Mouse (Mus musculus): Measurements from ENCODE around the gene Tacc2. TPM values are rescaled to one million over a fixed set of nuclear protein-coding genes. Genes with fewer than 3 reads are reported as not detected.

Tacc2 gene
- total RNA-seq, 1 experiment from 2014 or later: 27.4 TPM

GRCm38 (mm10) chr7:130726724-130727422 lies 149.6 kb downstream of the Tacc2 start:
- DNase-seq: peak; percentile 31

- DNase-seq: no peak
Observed at GRCm38 (mm10) chr7:130727560-130727959, 150.3 kb downstream of the Tacc2 start.

- DNase-seq: no peak
Observed at GRCm38 (mm10) chr7:130731792-130732191, 154.6 kb downstream of the Tacc2 start.

GRCm38 (mm10) chr7:130732908-130733307 lies 155.7 kb downstream of the Tacc2 start:
- DNase-seq: no peak

GRCm38 (mm10) chr7:130733423-130733822 lies 156.2 kb downstream of the Tacc2 start:
- DNase-seq: no peak

GRCm38 (mm10) chr7:130734195-130734787 lies 157.1 kb downstream of the Tacc2 start:
- DNase-seq: no peak

GRCm38 (mm10) chr7:130741099-130741498 lies 163.9 kb downstream of the Tacc2 start:
- DNase-seq: no peak

GRCm38 (mm10) chr7:130743239-130744025 lies 166.2 kb downstream of the Tacc2 start:
- DNase-seq: no peak

GRCm38 (mm10) chr7:130749165-130749564 lies 171.9 kb downstream of the Tacc2 start:
- no peak for DNase-seq

- no peak for DNase-seq
Observed at GRCm38 (mm10) chr7:130750752-130751490, 173.7 kb downstream of the Tacc2 start.

- no peak for DNase-seq
Observed at GRCm38 (mm10) chr7:130751678-130752077, 174.4 kb downstream of the Tacc2 start.

GRCm38 (mm10) chr7:130754790-130755189 lies 177.6 kb downstream of the Tacc2 start:
- DNase-seq: peak; percentile 34

- no peak for DNase-seq
Observed at GRCm38 (mm10) chr7:130756343-130756835, 179.2 kb downstream of the Tacc2 start.

- DNase-seq: peak; percentile 16
Observed at GRCm38 (mm10) chr7:130757326-130757865, 180.2 kb downstream of the Tacc2 start.

GRCm38 (mm10) chr7:130762071-130762897 lies 185.0 kb downstream of the Tacc2 start:
- peak; percentile 81 for DNase-seq

- peak; percentile 33 for DNase-seq
Observed at GRCm38 (mm10) chr7:130764160-130764559, 186.9 kb downstream of the Tacc2 start.

GRCm38 (mm10) chr7:130766411-130767170 lies 189.4 kb downstream of the Tacc2 start:
- peak; percentile 20 for DNase-seq

GRCm38 (mm10) chr7:130768151-130768550 lies 190.9 kb downstream of the Tacc2 start:
- DNase-seq: no peak

GRCm38 (mm10) chr7:130770707-130771106 lies 193.5 kb downstream of the Tacc2 start:
- DNase-seq: peak; percentile 90

- DNase-seq: peak; percentile 74
Observed at GRCm38 (mm10) chr7:130773171-130773830, 196.1 kb downstream of the Tacc2 start.

All from adrenal gland, postnatal 14 days (tissue).